Mouse (Mus musculus) urinary bladder, postnatal 10 days (tissue): Measurements from ENCODE around the gene Evpl.

ENCODE experiments used
- DNase-seq: peaks from one replicate; pipeline ENCODE4 v3.0.0; 2022; ENCODE audit warnings: low spot score

Gene Evpl

GRCm38 (mm10) chr11:116171959-116172358, 65.9 kb downstream of the Evpl start:
- DNase-seq, result no peak
